Mouse (Mus musculus) CH12.LX (cell line): ENCODE measurements around the gene Ptges. TPM values are rescaled to one million over a fixed set of nuclear protein-coding genes. Genes with fewer than 3 reads are reported as not detected.

ENCODE experiments used
- DNase-seq: peaks from one replicate; pipeline ENCODE4 v3.0.0-alpha.2; 2013; ENCODE audit errors: extremely low read depth
- H3K27ac ChIP-seq: 2 replicates; pipeline ENCODE4 v1.5.1; 2012; ENCODE audit warnings: low read depth, mild to moderate bottlenecking, control low read depth, moderate library complexity; ENCODE audit not compliant: insufficient read depth
- H3K27me3 ChIP-seq: replicated peaks from 2 replicates; pipeline ENCODE3; 2012; ENCODE audit warnings: inconsistent platforms
- H3K36me3 ChIP-seq, 2 experiments: replicated peaks in 1 of 2; 2 replicates each; pipeline versions ENCODE3 to v1.6.1; 2012; ENCODE audit warnings: inconsistent platforms in 1 of 2, low read length in 1 of 2, mild to moderate bottlenecking in 1 of 2, mixed read lengths in 1 of 2, moderate library complexity in 1 of 2; ENCODE audit not compliant: control insufficient read depth in 1 of 2, insufficient read depth in 1 of 2
- H3K4me1 ChIP-seq, 2 experiments: 2 replicates each; pipeline ENCODE4 v1.6.1; 2012; ENCODE audit warnings: inconsistent platforms in 1 of 2, moderate library complexity in 1 of 2; ENCODE audit not compliant: insufficient read depth in 2 of 2, control insufficient read depth in 1 of 2
- H3K4me2 ChIP-seq: 2 replicates; pipeline ENCODE4 v1.6.1; 2012; ENCODE audit warnings: low read depth, mild to moderate bottlenecking, control low read depth; ENCODE audit not compliant: poor library complexity, insufficient read depth, severe bottlenecking
- H3K4me3 ChIP-seq, 3 experiments: fragments of 150-350 bp in 1 of 3; sonication (generic) in 1 of 3; replicated peaks in 1 of 3; 2 replicates each; pipeline versions ENCODE3 to v1.5.1; 2011 to 2012; ENCODE audit warnings: low read depth in 2 of 3, low read length in 2 of 3, mild to moderate bottlenecking in 2 of 3, moderate library complexity in 2 of 3, control low read depth in 1 of 3, improper control_type of control experiment in 1 of 3, inconsistent platforms in 1 of 3, mixed read lengths in 1 of 3; ENCODE audit not compliant: poor library complexity in 1 of 3
- H3K79me2 ChIP-seq: replicated peaks from 2 replicates; pipeline ENCODE4 v1.6.1; 2012; ENCODE audit warnings: mild to moderate bottlenecking, moderate library complexity; ENCODE audit not compliant: control insufficient read depth, poor library complexity, insufficient read depth, severe bottlenecking; ENCODE audit errors: extremely low read depth
- H3K9ac ChIP-seq: 2 replicates; pipeline ENCODE4 v1.6.1; 2012; ENCODE audit warnings: low read depth, mild to moderate bottlenecking, control low read depth, moderate library complexity; ENCODE audit not compliant: insufficient read depth
- H3K9me3 ChIP-seq: replicated peaks from 2 replicates; pipeline ENCODE3; 2012; ENCODE audit warnings: low read length, inconsistent platforms, mixed read lengths
- BHLHE40 ChIP-seq: IDR thresholded peaks from 2 replicates; pipeline ENCODE4 v1.6.1; 2011; ENCODE audit warnings: mild to moderate bottlenecking, low read depth, low read length, improper control_type of control experiment
- CHD1 ChIP-seq: IDR thresholded peaks from 2 replicates; pipeline ENCODE4 v1.6.1; 2012; ENCODE audit warnings: low read depth, low read length, improper control_type of control experiment, inconsistent platforms
- CHD2 ChIP-seq: IDR thresholded peaks from 2 replicates; pipeline ENCODE4 v1.6.1; 2011; ENCODE audit warnings: low read length, improper control_type of control experiment
- CTCF ChIP-seq, 2 experiments: IDR thresholded peaks in 1 of 2; conservative IDR thresholded peaks in 1 of 2; 2 replicates each; pipeline ENCODE4 v1.5.1; 2011 to 2012; ENCODE audit warnings: low read depth in 2 of 2, low read length in 2 of 2, improper control_type of control experiment in 1 of 2, inconsistent platforms in 1 of 2, mild to moderate bottlenecking in 1 of 2, moderate library complexity in 1 of 2
- E2F4 ChIP-seq: IDR thresholded peaks from 2 replicates; pipeline ENCODE4 v1.6.1; 2011; ENCODE audit warnings: low read depth, low read length, improper control_type of control experiment; ENCODE audit not compliant: insufficient replicate concordance
- ELF1 ChIP-seq: IDR thresholded peaks from 2 replicates; pipeline ENCODE4 v1.6.1; 2014; ENCODE audit warnings: low read depth, mild to moderate bottlenecking, inconsistent platforms, low read length, improper control_type of control experiment
- EP300 ChIP-seq: IDR thresholded peaks from 2 replicates; pipeline ENCODE4 v1.6.1; 2011; ENCODE audit warnings: low read length, improper control_type of control experiment
- ETS1 ChIP-seq: conservative IDR thresholded peaks from 2 replicates; pipeline ENCODE4 v1.6.1; 2012; ENCODE audit warnings: low read depth, mild to moderate bottlenecking, inconsistent platforms, low read length, improper control_type of control experiment, moderate library complexity
- GABPA ChIP-seq: IDR thresholded peaks from 2 replicates; pipeline ENCODE4 v1.6.1; 2012; ENCODE audit warnings: low read depth, low read length, improper control_type of control experiment, inconsistent platforms; ENCODE audit not compliant: insufficient replicate concordance
- HCFC1 ChIP-seq: IDR thresholded peaks from 2 replicates; pipeline ENCODE4 v1.6.1; 2012; ENCODE audit warnings: low read depth, mild to moderate bottlenecking, inconsistent platforms, low read length, improper control_type of control experiment
- IRF4 ChIP-seq: IDR thresholded peaks from 2 replicates; pipeline ENCODE4 v1.6.1; 2014; ENCODE audit warnings: low read depth, mild to moderate bottlenecking, inconsistent platforms, low read length, improper control_type of control experiment
- JUN ChIP-seq: IDR thresholded peaks from 2 replicates; pipeline ENCODE4 v1.6.1; 2011; ENCODE audit warnings: low read depth, mild to moderate bottlenecking, low read length, improper control_type of control experiment, moderate library complexity; ENCODE audit not compliant: insufficient read depth
- JUND ChIP-seq: conservative IDR thresholded peaks from 2 replicates; pipeline ENCODE4 v1.6.1; 2011; ENCODE audit warnings: low read depth, low read length, improper control_type of control experiment
- KAT2A ChIP-seq: IDR thresholded peaks from 2 replicates; pipeline ENCODE4 v1.6.1; 2012; ENCODE audit warnings: low read length, improper control_type of control experiment, inconsistent platforms; ENCODE audit not compliant: insufficient replicate concordance
- MAFK ChIP-seq: IDR thresholded peaks from 2 replicates; pipeline ENCODE4 v1.6.1; 2011; ENCODE audit warnings: low read length, improper control_type of control experiment; ENCODE audit not compliant: insufficient replicate concordance
- MAX ChIP-seq: IDR thresholded peaks from 2 replicates; pipeline ENCODE4 v1.6.1; 2011; ENCODE audit warnings: low read length, improper control_type of control experiment
- MAZ ChIP-seq: IDR thresholded peaks from 2 replicates; pipeline ENCODE4 v1.6.1; 2012; ENCODE audit warnings: low read depth, mild to moderate bottlenecking, inconsistent platforms, low read length, improper control_type of control experiment, moderate library complexity
- MEF2A ChIP-seq: IDR thresholded peaks from 2 replicates; pipeline ENCODE4 v1.6.1; 2014; ENCODE audit warnings: low read depth, mild to moderate bottlenecking, inconsistent platforms, low read length, improper control_type of control experiment, borderline replicate concordance
- MXI1 ChIP-seq: IDR thresholded peaks from 2 replicates; pipeline ENCODE4 v1.6.1; 2011; ENCODE audit warnings: mild to moderate bottlenecking, low read depth, low read length, improper control_type of control experiment
- MYC ChIP-seq: IDR thresholded peaks from 2 replicates; pipeline ENCODE4 v1.6.1; 2011; ENCODE audit warnings: low read depth, mild to moderate bottlenecking, improper control_type of control experiment, low read length
- NELFE ChIP-seq: IDR thresholded peaks from 2 replicates; pipeline ENCODE4 v1.6.1; 2011; ENCODE audit warnings: low read depth, low read length, improper control_type of control experiment
- NRF1 ChIP-seq: IDR thresholded peaks from 2 replicates; pipeline ENCODE4 v1.6.1; 2014; ENCODE audit warnings: low read depth, mild to moderate bottlenecking, inconsistent platforms, low read length, improper control_type of control experiment, moderate library complexity
- PAX5 ChIP-seq: IDR thresholded peaks from 2 replicates; pipeline ENCODE4 v1.6.1; 2012; ENCODE audit warnings: low read length, inconsistent platforms, mixed read lengths
- POLR2A ChIP-seq: IDR thresholded peaks from 2 replicates; pipeline ENCODE4 v1.6.1; 2011; ENCODE audit warnings: low read depth, mild to moderate bottlenecking, improper control_type of control experiment, low read length
- POLR2AphosphoS2 ChIP-seq: IDR thresholded peaks from 2 replicates; pipeline ENCODE4 v1.6.1; 2011; ENCODE audit warnings: low read depth, low read length, improper control_type of control experiment
- RAD21 ChIP-seq: IDR thresholded peaks from 2 replicates; pipeline ENCODE4 v1.6.1; 2011; ENCODE audit warnings: low read depth, mild to moderate bottlenecking, low read length, improper control_type of control experiment, moderate library complexity
- RCOR1 ChIP-seq: conservative IDR thresholded peaks from 2 replicates; pipeline ENCODE4 v1.6.1; 2012; ENCODE audit warnings: low read depth, mild to moderate bottlenecking, inconsistent platforms, low read length, improper control_type of control experiment
- SIN3A ChIP-seq: IDR thresholded peaks from 2 replicates; pipeline ENCODE4 v1.6.1; 2012; ENCODE audit warnings: low read length, improper control_type of control experiment, inconsistent platforms
- SMC3 ChIP-seq: IDR thresholded peaks from 2 replicates; pipeline ENCODE4 v1.6.1; 2011; ENCODE audit warnings: low read depth, low read length, improper control_type of control experiment
- TBP ChIP-seq: conservative IDR thresholded peaks from 2 replicates; pipeline ENCODE4 v1.6.1; 2011; ENCODE audit warnings: low read depth, low read length, improper control_type of control experiment
- TCF12 ChIP-seq: IDR thresholded peaks from 2 replicates; pipeline ENCODE4 v1.6.1; 2014; ENCODE audit warnings: low read depth, mild to moderate bottlenecking, inconsistent platforms, low read length, improper control_type of control experiment
- UBTF ChIP-seq: IDR thresholded peaks from 2 replicates; pipeline ENCODE4 v1.6.1; 2012; ENCODE audit warnings: low read depth, mild to moderate bottlenecking, inconsistent platforms, low read length, improper control_type of control experiment, moderate library complexity
- USF1 ChIP-seq: IDR thresholded peaks from 2 replicates; pipeline ENCODE4 v1.6.1; 2014; ENCODE audit warnings: low read depth, mild to moderate bottlenecking, inconsistent platforms, low read length, improper control_type of control experiment
- USF2 ChIP-seq: conservative IDR thresholded peaks from 2 replicates; pipeline ENCODE4 v1.6.1; 2011; ENCODE audit warnings: low read depth, low read length, improper control_type of control experiment
- ZC3H11A ChIP-seq: IDR thresholded peaks from 2 replicates; pipeline ENCODE4 v1.6.1; 2012; ENCODE audit warnings: low read depth, mild to moderate bottlenecking, inconsistent platforms, low read length, improper control_type of control experiment
- ZKSCAN1 ChIP-seq: IDR thresholded peaks from 2 replicates; pipeline ENCODE4 v1.6.1; 2012; ENCODE audit warnings: low read depth, inconsistent platforms, low read length, improper control_type of control experiment, borderline replicate concordance
- ZMIZ1 ChIP-seq: IDR thresholded peaks from 2 replicates; pipeline ENCODE4 v1.6.1; 2012; ENCODE audit warnings: low read depth, mild to moderate bottlenecking, inconsistent platforms, low read length, improper control_type of control experiment
- ZNF384 ChIP-seq: IDR thresholded peaks from 2 replicates; pipeline ENCODE4 v1.6.1; 2012; ENCODE audit warnings: low read depth, low read length, improper control_type of control experiment, inconsistent platforms
- dilution Hi-C: fragments of 300-500 bp; cut with MboI; formaldehyde crosslinking; loops from 2 replicates; pipeline ENCODE4 v1.14.3; 2020; ENCODE audit warnings: low sequenced_read_pairs; ENCODE audit not compliant: extremely low pct_unique_long_range_greater_than_20kb, extremely low pct_ligation_motif_present
- in situ Hi-C: fragments of 300-500 bp; cut with MboI; formaldehyde crosslinking; loops from 3 replicates; pipeline ENCODE4 v1.14.3; 2019; ENCODE audit warnings: low sequenced_read_pairs, low pct_ligation_motif_present, low pct_unique_long_range_greater_than_20kb, mixed read lengths
- polyA plus RNA-seq: library from polyadenylated mRNA; unstranded; fragments of >175 nt; gene quantifications from 2 replicates; pipeline ENCODE4 v1.2.1, GENCODE M21; 2012; ENCODE audit warnings: low read depth; ENCODE audit not compliant: insufficient read length
- total RNA-seq, 2 experiments: library from RNA; depleted of rRNA; stranded (reverse); fragments of 300-350 nt in 1 of 2; fragments of >200 nt in 1 of 2; gene quantifications; 2 replicates each; pipeline ENCODE4 v1.2.3; 2012 to 2014

Gene Ptges
- total RNA-seq (2012; rRNA removed) (0.04 and 0.38 TPM in 2 replicates), total RNA-seq (2014; rRNA removed) (not detected in 2 replicates), polyA plus RNA-seq (0.09 TPM in 1 of 2 replicates, not detected in the other)

GRCm38 (mm10) chr2:30929483-30930045 is at the start of gene Ptges:
TSS of gene Ptges (minus strand) at chr2:30929863.
- TF ChIP-seq IRF4 (no peak), MEF2A (no peak), NELFE (no peak), E2F4 (no peak), USF1 (no peak), UBTF (no peak), USF2 (no peak), RAD21 (no peak; the same call in none of the 2 replicates), EP300 (no peak; the same call in 1 of the 2 replicates), BHLHE40 (0 out of 2 replicates have a peak, but pooled peaks have one; percentile 2), TCF12 (0 out of 2 replicates have a peak, but pooled peaks have one; percentile 8), POLR2AphosphoS2 (no peak; the same call in 1 of the 2 replicates), ETS1 (peak; percentile 34; the same call in 1 of the 2 replicates), ZNF384 (no peak), MAZ (peak; percentile 76), SMC3 (peak; percentile 19; the same call in 1 of the 2 replicates), MYC (no peak), POLR2A (no peak), GABPA (no peak), HCFC1 (no peak), SIN3A (no peak; the same call in 1 of the 2 replicates), PAX5 (no peak), MAFK (no peak), ELF1 (no peak), KAT2A (no peak), CHD1 (peak; percentile 84), JUN (peak; percentile 40; the same call in 1 of the 2 replicates), MAX (0 out of 2 replicates have a peak, but pooled peaks have one; percentile 15), ZKSCAN1 (no peak), RCOR1 (no peak; the same call in 1 of the 2 replicates), ZC3H11A (no peak), ZMIZ1 (no peak), CHD2 (no peak), NRF1 (peak; percentile 66), MXI1 (peak; percentile 18; the same call in 1 of the 2 replicates), JUND (peak; percentile 16; the same call in 1 of the 2 replicates), TBP (no peak), CTCF (conservative IDR thresholded peaks at IDR 0.05 in 1 of 2, IDR thresholded peaks at IDR 0.05 in 1 of 2; ENCODE audit: low read depth in 2 of 2, low read length in 2 of 2) (peak in 1 of 2 experiments; percentile 66; a peak in 3 of 4 replicates)
- dilution Hi-C loops: no loop called here
- H3K27me3 ChIP-seq: no peaks in the 10 kb centered on the region
- in situ Hi-C loops: loop anchor here (5.0 to 10.0 kb wide), 3 partner anchors 37 to 495 kb away; no protein-coding TSS in a partner anchor
- peak; percentile 50 for DNase-seq
- no peaks in the 10 kb centered on the region for H3K79me2 ChIP-seq
- H3K9me3 ChIP-seq: peaks cover 2% of the 10 kb centered on the region
- peak within 1 kb of the TSS; percentile 87 for H3K4me2 ChIP-seq
- peak within 1 kb of the TSS; percentile 48 to 61 (median 61) for H3K4me3 ChIP-seq
- H3K36me3 ChIP-seq: peaks cover 0 to 3% of the 10 kb centered on the region in 2 experiments
- H3K4me1 ChIP-seq: peaks cover 26 to 41% of the 10 kb centered on the region in 2 experiments
- peak within 1 kb of the TSS; percentile 68 for H3K9ac ChIP-seq
- H3K27ac ChIP-seq: peak within 1 kb of the TSS; percentile 52
